Mouse (Mus musculus): ENCODE measurements around the gene Phb2. TPM values are rescaled to one million over a fixed set of nuclear protein-coding genes. Genes with fewer than 3 reads are reported as not detected.
A peak's percentile ranks its signal among the peaks of the same experiment; 100 is the strongest.
"Not testable (repeated sequence)": the region's sequence is repeated elsewhere in the genome, so short reads cannot be mapped to it uniquely, and the experiment has no call there.

Gene Phb2
- total and polyA plus RNA-seq, 3 experiments = 325 to 565 (median 432) TPM

DNA sequence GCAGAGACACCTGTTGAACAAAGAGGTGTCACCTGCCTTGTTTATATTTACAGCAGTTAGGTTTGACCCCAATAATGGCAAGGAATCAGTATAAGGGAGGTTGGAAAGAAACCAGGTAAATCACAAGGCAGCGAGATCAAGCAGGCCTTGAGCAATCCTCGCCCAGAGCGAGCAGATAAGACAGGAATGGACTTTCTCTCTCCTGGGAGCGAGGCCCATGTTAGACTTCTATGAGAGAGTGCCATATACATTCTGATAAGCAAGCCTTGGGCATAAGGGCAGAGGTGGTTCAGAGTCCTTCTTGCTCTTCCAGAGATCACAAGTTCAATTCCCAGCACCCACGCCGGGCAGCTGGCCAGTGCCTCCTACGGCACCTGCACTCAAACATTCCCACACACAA is 33.4 kb upstream of the Phb2 start:
- ATAC-seq (ENCODE audit: extremely low read depth, insufficient number of reproducible peaks, low FRiP score, poor library complexity, severe bottlenecking) (no peak), DNase-seq (ENCODE audit: low spot score) (no peak)
- TF ChIP-seq CTCF (IDR thresholded peaks at IDR 0.05; ENCODE audit: low read depth, low read length) (no peak), GATA2 (IDR thresholded peaks at IDR 0.05; ENCODE audit: borderline replicate concordance, low read depth, low read length) (no peak), POLR2AphosphoS5 (IDR thresholded peaks at IDR 0.05; ENCODE audit: insufficient replicate concordance, low read depth, low read length) (no peak), TAL1 (conservative IDR thresholded peaks at IDR 0.05; ENCODE audit: low read depth, low read length) (no peak), GATA1 (IDR thresholded peaks at IDR 0.05; ENCODE audit: borderline replicate concordance, low read length) (no peak)
- Histone ChIP-seq H3K36me3 (replicated peaks) (peaks cover 82% of the 10 kb centered on the region), H3K4me3 (ENCODE audit: low read depth, low read length) (no peak overlapping the region), H3K4me1 (ENCODE audit: insufficient read depth, low read depth, low read length) (peaks cover 71% of the 10 kb centered on the region), H3K9me3 (replicated peaks) (no peaks in the 10 kb centered on the region), H3K27me3 (ENCODE audit: insufficient read depth, low read length) (no peaks in the 10 kb centered on the region)

DNA sequence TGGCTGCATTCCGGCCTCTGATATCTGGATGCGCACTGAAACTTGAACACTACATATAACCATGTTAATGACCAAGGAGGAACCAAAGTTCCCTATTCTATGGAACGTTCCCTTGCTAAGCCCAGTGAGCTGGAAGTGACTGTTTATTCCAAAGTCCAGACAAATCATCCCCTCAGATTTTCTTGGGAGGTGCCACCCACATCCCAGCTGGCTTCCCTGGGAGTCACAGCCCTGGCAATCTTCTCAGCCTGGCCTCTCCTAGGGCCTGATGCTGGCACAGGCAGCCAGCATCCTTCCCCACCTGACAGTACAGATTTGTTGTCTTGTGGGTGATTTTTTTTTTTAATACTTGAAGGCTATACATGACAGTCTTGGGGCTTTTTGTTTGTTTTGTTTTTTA is 32.6 kb upstream of the Phb2 start:
- no peak for DNase-seq (ENCODE audit: low spot score)
- Histone ChIP-seq H3K4me3 (ENCODE audit: low read depth, low read length) (no peak overlapping the region), H3K4me1 (ENCODE audit: insufficient read depth, low read depth, low read length) (peaks cover 71% of the 10 kb centered on the region), H3K9me3 (replicated peaks) (no peaks in the 10 kb centered on the region), H3K36me3 (replicated peaks) (peaks cover 75% of the 10 kb centered on the region), H3K27me3 (ENCODE audit: insufficient read depth, low read length) (no peaks in the 10 kb centered on the region)
- ATAC-seq (ENCODE audit: extremely low read depth, insufficient number of reproducible peaks, low FRiP score, poor library complexity, severe bottlenecking) = no peak
- TF ChIP-seq GATA2 (IDR thresholded peaks at IDR 0.05; ENCODE audit: borderline replicate concordance, low read depth, low read length) (no peak), GATA1 (IDR thresholded peaks at IDR 0.05; ENCODE audit: borderline replicate concordance, low read length) (no peak), POLR2AphosphoS5 (IDR thresholded peaks at IDR 0.05; ENCODE audit: insufficient replicate concordance, low read depth, low read length) (no peak), TAL1 (conservative IDR thresholded peaks at IDR 0.05; ENCODE audit: low read depth, low read length) (no peak), CTCF (IDR thresholded peaks at IDR 0.05; ENCODE audit: low read depth, low read length) (no peak)

DNA sequence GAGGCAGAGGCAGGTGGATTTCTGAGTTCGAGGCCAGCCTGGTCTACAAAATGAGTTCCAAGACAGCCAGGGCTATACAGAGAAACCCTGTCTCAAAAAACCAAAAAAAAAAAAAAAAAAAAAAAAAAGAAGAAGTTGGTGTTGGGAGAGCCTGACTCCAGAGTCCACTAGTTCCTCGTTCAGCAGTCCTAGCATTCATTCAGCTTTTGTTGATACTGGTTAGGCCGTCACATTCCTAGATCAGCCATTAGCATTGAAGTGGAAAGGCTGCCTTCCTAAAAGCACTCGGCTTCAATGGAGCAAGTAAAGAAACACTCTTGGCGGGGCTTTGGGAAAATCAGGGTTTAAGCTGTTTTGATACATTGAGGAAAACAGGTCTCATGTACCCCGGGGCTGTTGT is 29.8 kb upstream of the Phb2 start:
- not testable (repeated sequence) for H3K27me3 ChIP-seq (ENCODE audit: insufficient read depth, low read length); ATAC-seq (ENCODE audit: extremely low read depth, insufficient number of reproducible peaks, low FRiP score, poor library complexity, severe bottlenecking); H3K4me3 ChIP-seq (ENCODE audit: low read depth, low read length); DNase-seq (ENCODE audit: low spot score); H3K9me3 ChIP-seq (replicated peaks)
- H3K4me1 ChIP-seq (ENCODE audit: insufficient read depth, low read depth, low read length) = peaks cover 77% of the 10 kb centered on the region
- H3K36me3 ChIP-seq (replicated peaks) = peaks cover 55% of the 10 kb centered on the region

DNA sequence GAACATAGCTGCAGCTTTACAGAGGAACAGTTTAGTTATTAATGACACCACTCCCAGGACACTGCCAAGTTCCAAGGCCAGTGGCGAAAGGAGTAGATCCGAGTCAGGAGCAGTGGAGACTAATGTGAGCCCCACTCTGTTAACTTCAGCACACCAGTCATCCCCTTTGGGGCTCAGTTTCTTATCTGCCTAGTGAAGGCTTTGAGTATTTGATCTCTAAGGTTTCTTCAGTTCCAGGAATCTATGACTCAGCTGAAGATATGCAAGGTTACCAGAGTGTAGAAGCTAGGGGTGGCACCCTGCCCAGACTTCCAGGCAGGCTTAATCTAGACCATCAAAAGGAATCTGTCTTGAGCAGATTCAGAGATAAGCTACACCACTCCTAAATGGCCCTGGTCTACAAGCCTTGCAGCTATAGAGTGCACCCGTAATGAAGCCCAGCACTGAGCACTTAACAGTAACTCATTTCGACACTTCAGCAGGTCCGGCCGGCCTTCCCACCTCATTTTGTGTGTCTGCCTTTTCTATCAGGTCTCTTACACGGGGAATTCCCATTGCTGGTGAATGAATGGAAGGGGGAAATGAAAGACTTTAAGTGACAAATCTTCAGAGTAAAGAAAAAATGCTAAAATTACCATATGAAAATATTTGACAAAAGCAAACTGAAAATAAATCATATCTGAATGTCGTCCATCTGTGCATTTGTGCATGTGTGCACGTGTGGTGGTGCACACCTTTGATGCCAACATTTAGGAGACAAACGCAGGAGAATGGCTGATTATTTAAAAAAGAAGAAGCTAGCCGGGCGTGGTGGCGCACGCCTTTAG is 28.3 kb upstream of the Phb2 start:
- Histone ChIP-seq H3K9me3 (replicated peaks) (no peaks in the 10 kb centered on the region), H3K4me3 (ENCODE audit: low read depth, low read length) (peak overlapping the region; percentile 23; the same call in 1 of the 2 replicates), H3K4me1 (ENCODE audit: insufficient read depth, low read depth, low read length) (peaks cover 82% of the 10 kb centered on the region), H3K36me3 (replicated peaks) (peaks cover 53% of the 10 kb centered on the region), H3K27me3 (ENCODE audit: insufficient read depth, low read length) (no peaks in the 10 kb centered on the region)
- TF ChIP-seq GATA2 (IDR thresholded peaks at IDR 0.05; ENCODE audit: borderline replicate concordance, low read depth, low read length) (no peak), CTCF (IDR thresholded peaks at IDR 0.05; ENCODE audit: low read depth, low read length) (no peak), GATA1 (IDR thresholded peaks at IDR 0.05; ENCODE audit: borderline replicate concordance, low read length) (no peak), POLR2AphosphoS5 (IDR thresholded peaks at IDR 0.05; ENCODE audit: insufficient replicate concordance, low read depth, low read length) (no peak), TAL1 (conservative IDR thresholded peaks at IDR 0.05; ENCODE audit: low read depth, low read length) (peak; percentile 46)
- peak; percentile 71 for ATAC-seq (ENCODE audit: extremely low read depth, insufficient number of reproducible peaks, low FRiP score, poor library complexity, severe bottlenecking)
- DNase-seq (ENCODE audit: low spot score) = peak; percentile 25

DNA sequence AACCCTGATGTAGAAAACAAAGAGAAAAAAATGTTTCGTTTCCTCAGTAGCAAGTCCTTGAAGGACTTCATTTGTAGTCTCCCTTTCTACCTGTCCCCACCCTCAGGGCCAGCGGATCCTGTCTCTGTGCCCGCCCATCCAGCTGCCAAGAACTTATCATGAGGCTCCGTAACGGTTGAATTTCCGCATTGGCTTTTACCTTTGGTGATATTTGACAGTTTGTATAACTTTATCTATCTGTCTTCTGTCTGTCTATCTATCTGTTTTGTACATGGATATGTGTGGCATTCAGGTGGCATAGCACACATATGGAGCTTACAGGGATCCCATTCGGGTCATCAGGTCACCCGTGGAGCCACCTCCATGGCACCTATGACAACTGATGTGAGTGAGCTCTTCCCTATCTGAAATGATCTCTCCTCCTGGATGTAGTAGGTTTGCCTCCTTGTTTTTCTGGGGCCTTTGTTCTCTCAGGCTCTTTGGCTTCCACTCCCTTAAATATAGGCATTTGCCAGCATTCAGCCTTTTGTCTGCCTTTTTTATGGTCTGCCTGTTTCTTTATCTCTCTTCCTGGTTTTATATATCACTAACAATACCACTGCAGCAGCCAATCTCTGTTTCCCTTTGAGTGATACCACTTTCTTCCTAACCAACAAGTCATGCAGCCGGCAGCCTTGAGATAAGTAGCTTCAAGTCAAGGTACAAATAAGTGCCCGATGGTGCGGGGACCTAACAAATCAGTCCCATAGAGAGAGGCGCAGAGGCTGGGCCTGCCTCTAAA is 26.3 kb upstream of the Phb2 start:
- TF ChIP-seq TAL1 (conservative IDR thresholded peaks at IDR 0.05; ENCODE audit: low read depth, low read length) (peak; percentile 49; the same call in 1 of the 2 replicates), CTCF (IDR thresholded peaks at IDR 0.05; ENCODE audit: low read depth, low read length) (no peak)
- Histone ChIP-seq H3K36me3 (replicated peaks) (peaks cover 52% of the 10 kb centered on the region), H3K4me1 (ENCODE audit: insufficient read depth, low read depth, low read length) (peaks cover 84% of the 10 kb centered on the region), H3K4me3 (ENCODE audit: low read depth, low read length) (no peak overlapping the region; the same call in 1 of the 2 replicates), H3K9me3 (replicated peaks) (no peaks in the 10 kb centered on the region), H3K27me3 (ENCODE audit: insufficient read depth, low read length) (no peaks in the 10 kb centered on the region)
- DNase-seq (ENCODE audit: low spot score) (no peak), ATAC-seq (ENCODE audit: extremely low read depth, insufficient number of reproducible peaks, low FRiP score, poor library complexity, severe bottlenecking) (peak; percentile 62)

DNA sequence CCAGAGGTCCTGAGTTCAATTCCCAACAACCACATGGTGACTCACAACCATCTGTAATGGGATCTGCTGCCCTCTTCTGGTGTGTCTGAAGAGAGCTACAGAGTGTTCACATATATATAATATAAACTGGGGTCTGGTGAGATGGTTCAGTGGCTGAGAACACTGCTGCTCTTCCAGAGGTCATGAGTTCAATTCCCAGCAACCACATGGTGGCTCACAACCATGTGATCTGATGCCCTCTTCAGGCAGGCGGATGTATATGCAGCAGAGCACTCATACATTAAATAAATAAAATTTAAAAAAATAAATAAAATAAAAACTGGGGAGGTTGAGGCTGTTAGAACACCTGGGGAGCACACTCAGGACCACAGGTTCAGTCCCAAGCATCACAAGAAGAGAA is 25.5 kb upstream of the Phb2 start:
- peaks cover 79% of the 10 kb centered on the region for H3K4me1 ChIP-seq (ENCODE audit: insufficient read depth, low read depth, low read length)
- peaks cover 48% of the 10 kb centered on the region for H3K36me3 ChIP-seq (replicated peaks)
- not testable (repeated sequence) for H3K27me3 ChIP-seq (ENCODE audit: insufficient read depth, low read length); H3K4me3 ChIP-seq (ENCODE audit: low read depth, low read length); DNase-seq (ENCODE audit: low spot score); ATAC-seq (ENCODE audit: extremely low read depth, insufficient number of reproducible peaks, low FRiP score, poor library complexity, severe bottlenecking); H3K9me3 ChIP-seq (replicated peaks)
